Mouse (Mus musculus) testis, adult 2 months (tissue): ENCODE data around the gene Rpf2.

ENCODE experiments used
- CTCF ChIP-seq: fragments of 200-500 bp; IDR thresholded peaks from 2 replicates; pipeline ENCODE4 v1.5.1; 2012; ENCODE audit warnings: low read depth, mild to moderate bottlenecking, inconsistent platforms, low read length, moderate library complexity; ENCODE audit not compliant: control insufficient read depth, insufficient read depth, insufficient replicate concordance
- POLR2A ChIP-seq: fragments of 200-500 bp; IDR thresholded peaks from 2 replicates; pipeline ENCODE4 v1.6.1; 2012; ENCODE audit warnings: low read depth, mild to moderate bottlenecking, inconsistent platforms, low read length, moderate library complexity; ENCODE audit not compliant: control insufficient read depth

GRCm38 (mm10) chr10:40258401-40258966, 11.6 kb upstream of the Rpf2 start:
- TF ChIP-seq POLR2A (peak; percentile 45), CTCF (no peak; the same call in 1 of the 2 replicates)
